8 mouse cellular contexts compared by ENCODE assay signal in genomic region chr19:45161093-45161492, GRCm38 (mm10). TPM values are rescaled to one million over a fixed set of nuclear protein-coding genes. Genes with fewer than 3 reads are reported as not detected.
A peak's percentile ranks its signal among the peaks of the same experiment; 100 is the strongest.
DNase-seq lines count a peak whose midpoint lies in the region; ATAC-seq and TF ChIP-seq lines count a peak whose summit lies in the region.

No protein-coding gene starts in this region.

- under 1% methylated on average over 12 of the region's 12 CpGs for WGBS in forebrain, embryonic 10.5 days
- WGBS in forebrain, embryonic 16.5 days, result 1% methylated on average over 12 of the region's 12 CpGs
- WGBS in cerebellum, adult 2 months, result under 1% methylated on average over 12 of the region's 12 CpGs
- WGBS in liver, embryonic 15.5 days (ENCODE audit: insufficient replicate concordance), result under 1% methylated on average over 12 of the region's 12 CpGs

- no peaks in the 10 kb centered on the region for H3K36me3 ChIP-seq in forebrain, embryonic 10.5 days (replicated peaks)
- no peaks in the 10 kb centered on the region for H3K36me3 ChIP-seq in forebrain, embryonic 16.5 days (ENCODE audit: control insufficient read depth, insufficient read depth)
- no peaks in the 10 kb centered on the region for H3K36me3 ChIP-seq in G1E (replicated peaks)
- no peaks in the 10 kb centered on the region for H3K36me3 ChIP-seq in liver, embryonic 15.5 days (replicated peaks)

- H3K4me3 ChIP-seq in forebrain, embryonic 10.5 days, result no peak overlapping the region
- H3K4me3 ChIP-seq in forebrain, embryonic 16.5 days (replicated peaks; ENCODE audit: low read length), result no peak overlapping the region
- H3K4me3 ChIP-seq in G1E (ENCODE audit: low read depth, low read length), result no peak overlapping the region; the same call in 1 of the 2 replicates
- H3K4me3 ChIP-seq in cerebellum, adult 2 months (replicated peaks; ENCODE audit: insufficient read depth, low read depth, low read length), result no peak overlapping the region
- H3K4me3 ChIP-seq in liver, embryonic 15.5 days (replicated peaks), result no peak overlapping the region

- TF ChIP-seq POLR2A in cerebellum, adult 2 months (IDR thresholded peaks at IDR 0.05; ENCODE audit: borderline replicate concordance, insufficient read depth, low read length), result no peak

- 0 out of 2 replicates have a peak, but pooled peaks have one; percentile 55 for TF ChIP-seq CTCF in G1E (IDR thresholded peaks at IDR 0.05; ENCODE audit: low read depth, low read length)
- peak; percentile 76 for TF ChIP-seq CTCF in cerebellum, adult 2 months (IDR thresholded peaks at IDR 0.05; ENCODE audit: borderline replicate concordance, insufficient read depth, low read depth, low read length)

- DNase-seq in forebrain, embryonic 10.5 days (ENCODE audit: extremely low spot score, low spot score), result peak; percentile 69
- DNase-seq in G1E (ENCODE audit: low spot score), result peak; percentile 73
- peak; percentile 37 to 62 for DNase-seq in cerebellum, adult 2 months
- DNase-seq in gastrocnemius, postnatal 10 days, result peak; percentile 71
- peak; percentile 80 for DNase-seq in kidney, adult 9 months
- peak; percentile 75 for DNase-seq in right cerebral cortex, postnatal 4 days

- H3K27me3 ChIP-seq in forebrain, embryonic 10.5 days (ENCODE audit: poor library complexity, severe bottlenecking), result peaks cover 100% of the 10 kb centered on the region
- H3K27me3 ChIP-seq in forebrain, embryonic 16.5 days (replicated peaks; ENCODE audit: control insufficient read depth, insufficient read depth, low read length), result peaks cover 94% of the 10 kb centered on the region
- peaks cover 35% of the 10 kb centered on the region for H3K27me3 ChIP-seq in G1E (ENCODE audit: insufficient read depth, low read length)
- H3K27me3 ChIP-seq in cerebellum, adult 2 months (ENCODE audit: control insufficient read depth, insufficient read depth, low read length), result peaks cover 8% of the 10 kb centered on the region; the same call in 1 of the 2 replicates
- H3K27me3 ChIP-seq in liver, embryonic 15.5 days, result peaks cover 97% of the 10 kb centered on the region

- no peaks in the 10 kb centered on the region for H3K9me3 ChIP-seq in forebrain, embryonic 10.5 days
- no peaks in the 10 kb centered on the region for H3K9me3 ChIP-seq in forebrain, embryonic 16.5 days (ENCODE audit: control insufficient read depth, low read length)
- no peaks in the 10 kb centered on the region for H3K9me3 ChIP-seq in G1E (replicated peaks)
- no peaks in the 10 kb centered on the region for H3K9me3 ChIP-seq in liver, embryonic 15.5 days (replicated peaks)

- no peak overlapping the region for H3K9ac ChIP-seq in forebrain, embryonic 16.5 days (replicated peaks; ENCODE audit: low read depth, low read length)
- no peak overlapping the region for H3K9ac ChIP-seq in liver, embryonic 15.5 days

- no peak overlapping the region for H3K4me2 ChIP-seq in forebrain, embryonic 16.5 days (ENCODE audit: low read length)
- H3K4me2 ChIP-seq in liver, embryonic 15.5 days, result peak overlapping the region; percentile 29; the same call in 1 of the 2 replicates

- H3K4me1 ChIP-seq in forebrain, embryonic 10.5 days, result peaks cover 11% of the 10 kb centered on the region
- no peaks in the 10 kb centered on the region for H3K4me1 ChIP-seq in forebrain, embryonic 16.5 days (replicated peaks; ENCODE audit: control insufficient read depth, insufficient read depth, low read length)
- 0 out of 2 replicates have a peak, but pooled peaks cover 4% of the 10 kb centered on the region for H3K4me1 ChIP-seq in G1E (ENCODE audit: insufficient read depth, low read depth, low read length)
- H3K4me1 ChIP-seq in cerebellum, adult 2 months (ENCODE audit: control insufficient read depth, insufficient read depth, low read length), result no peaks in the 10 kb centered on the region
- H3K4me1 ChIP-seq in liver, embryonic 15.5 days (replicated peaks), result peaks cover 7% of the 10 kb centered on the region

- no peak overlapping the region for H3K27ac ChIP-seq in forebrain, embryonic 10.5 days
- no peak overlapping the region for H3K27ac ChIP-seq in forebrain, embryonic 16.5 days (ENCODE audit: low read length)
- H3K27ac ChIP-seq in cerebellum, adult 2 months (ENCODE audit: insufficient read depth, low read length), result no peak overlapping the region
- no peak overlapping the region for H3K27ac ChIP-seq in liver, embryonic 15.5 days (replicated peaks)

- no peak for ATAC-seq in forebrain, embryonic 16.5 days
- peak; percentile 28; the same call in 1 of the 2 replicates for ATAC-seq in G1E (ENCODE audit: extremely low read depth, insufficient number of reproducible peaks, low FRiP score, poor library complexity, severe bottlenecking)
- no peak for ATAC-seq in liver, embryonic 15.5 days (ENCODE audit: insufficient read depth)

RNA-seq across cellular contexts. Expression of gene Tlx1, which starts 10.6 kb away (rescaled TPM):
- polyA plus RNA-seq in forebrain, embryonic 10.5 days (2016; fragmentation: Nextera tagmentation; extraction: Ambion mirVana), result not detected in 2 replicates
- polyA plus RNA-seq in forebrain, embryonic 16.5 days (2015; fragmentation: Nextera tagmentation; extraction: Ambion mirVana), result not detected in 2 replicates
- not detected in 2 replicates for total RNA-seq in G1E (2014; fragmentation: Nextera tagmentation)
- total RNA-seq in G1E (2017), result 0.06 and 0.16 TPM in 2 replicates
- not detected in 2 replicates for polyA plus RNA-seq in G1E (2012)
- polyA plus RNA-seq in cerebellum, adult 2 months (2012; rRNA removed), result 0.21 and 1.4 TPM in 2 replicates
- under 1 TPM in 1 of 2 experiments, not detected in 1; 0.18 TPM for total RNA-seq in gastrocnemius, postnatal 10 days (2021)
- not detected in 2 replicates for polyA plus RNA-seq in liver, embryonic 15.5 days (2015; fragmentation: Nextera tagmentation; extraction: Ambion mirVana)
